Mouse (Mus musculus): ENCODE results near the gene Fam189a1. TPM values are rescaled to one million over a fixed set of nuclear protein-coding genes. Genes with fewer than 3 reads are reported as not detected.
A peak's percentile ranks its signal among the peaks of the same experiment; 100 is the strongest.

Gene Fam189a1
- polyA plus RNA-seq, 1 experiment from 2014 or later, result 0.65 TPM

GRCm38 (mm10) chr7:65064638-65065037, 91.7 kb downstream of the Fam189a1 start:
- no peaks in the 10 kb centered on the region for H3K27me3 ChIP-seq (ENCODE audit: control insufficient read depth, insufficient read depth, low read length)
- H3K36me3 ChIP-seq (ENCODE audit: control insufficient read depth, insufficient read depth, low read length), result no peaks in the 10 kb centered on the region
- WGBS, result 22% methylated on average over 5 of the region's 5 CpGs
- H3K4me1 ChIP-seq (ENCODE audit: control insufficient read depth, insufficient read depth, low read length), result no peaks in the 10 kb centered on the region
- ATAC-seq (ENCODE audit: low FRiP score, low TSS enrichment), result no peak
- no peak overlapping the region for H3K4me2 ChIP-seq (replicated peaks; ENCODE audit: low read depth, low read length)
- no peak overlapping the region for H3K9ac ChIP-seq (ENCODE audit: low read depth, low read length)
- no peaks in the 10 kb centered on the region for H3K9me3 ChIP-seq (ENCODE audit: control insufficient read depth, low read length)
- H3K4me3 ChIP-seq (ENCODE audit: low read length), result no peak overlapping the region
- H3K27ac ChIP-seq (ENCODE audit: low read depth, low read length), result no peak overlapping the region

DNA sequence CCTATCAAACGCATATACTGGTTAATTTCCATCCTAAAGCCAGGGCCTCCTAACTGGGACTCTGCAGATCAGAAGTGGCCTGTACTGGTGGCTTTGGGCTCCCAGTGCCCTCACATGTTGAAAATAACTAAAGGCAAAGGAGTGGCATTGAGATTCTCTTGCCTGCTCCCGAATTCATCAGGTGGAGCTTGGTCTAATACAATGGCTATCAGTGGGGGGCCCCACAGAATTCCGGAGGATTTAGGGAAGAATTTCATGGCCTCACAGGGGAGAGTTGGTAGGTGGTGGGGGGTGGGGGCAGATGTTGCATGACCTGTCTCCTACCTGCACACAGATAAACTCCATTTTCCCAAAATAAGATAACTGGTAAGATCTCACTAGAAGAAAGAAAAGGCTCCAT, 92.3 kb downstream of the Fam189a1 start:
- WGBS, result 34% methylated on average over 3 of the region's 3 CpGs
- H3K4me3 ChIP-seq (ENCODE audit: low read length), result no peak overlapping the region
- H3K4me1 ChIP-seq (ENCODE audit: control insufficient read depth, insufficient read depth, low read length), result no peaks in the 10 kb centered on the region
- ATAC-seq (ENCODE audit: low FRiP score, low TSS enrichment), result no peak
- H3K27ac ChIP-seq (ENCODE audit: low read depth, low read length), result no peak overlapping the region
- H3K36me3 ChIP-seq (ENCODE audit: control insufficient read depth, insufficient read depth, low read length), result no peaks in the 10 kb centered on the region
- H3K9ac ChIP-seq (ENCODE audit: low read depth, low read length), result no peak overlapping the region
- H3K27me3 ChIP-seq (ENCODE audit: control insufficient read depth, insufficient read depth, low read length), result no peaks in the 10 kb centered on the region
- H3K4me2 ChIP-seq (replicated peaks; ENCODE audit: low read depth, low read length), result no peak overlapping the region
- H3K9me3 ChIP-seq (ENCODE audit: control insufficient read depth, low read length), result no peaks in the 10 kb centered on the region

DNA sequence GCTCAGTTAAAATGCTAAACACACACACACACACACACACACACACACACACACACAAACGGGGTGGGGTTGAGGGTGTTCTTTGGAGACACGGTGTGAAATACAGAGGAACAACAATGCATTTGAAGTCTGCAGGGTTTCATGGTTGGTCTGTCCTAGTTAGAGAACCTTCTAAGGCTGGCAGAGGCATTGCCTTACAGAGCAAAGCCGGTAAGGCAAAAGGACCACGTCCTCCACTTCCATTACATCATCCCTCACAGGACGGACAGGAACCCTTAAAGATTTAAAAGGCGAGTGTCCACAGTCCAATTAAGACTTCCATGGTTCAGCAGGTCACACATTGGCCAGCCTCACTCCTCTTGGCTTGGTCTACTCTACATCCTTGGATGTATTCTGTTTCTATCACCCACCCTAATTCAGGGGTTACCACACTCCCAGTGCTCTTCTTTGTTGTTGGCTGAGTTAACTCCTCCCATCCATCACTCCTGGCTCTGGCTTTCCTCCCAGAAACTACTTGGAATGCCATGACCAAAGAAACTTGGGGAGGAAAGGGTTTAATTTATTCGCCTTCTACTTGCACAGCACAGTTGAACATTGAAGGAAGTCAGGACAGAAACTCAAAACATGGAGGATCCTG, 96.1 kb downstream of the Fam189a1 start:
- ATAC-seq (ENCODE audit: low FRiP score, low TSS enrichment), result peak; percentile 76; the same call in 1 of the 2 replicates

GRCm38 (mm10) chr7:65056864-65057263, 99.5 kb downstream of the Fam189a1 start:
- no peaks in the 10 kb centered on the region for H3K27me3 ChIP-seq (ENCODE audit: control insufficient read depth, insufficient read depth, low read length)
- WGBS, result 84% methylated on average over 6 of the region's 6 CpGs
- no peaks in the 10 kb centered on the region for H3K4me1 ChIP-seq (ENCODE audit: control insufficient read depth, insufficient read depth, low read length)
- no peak overlapping the region for H3K4me3 ChIP-seq (ENCODE audit: low read length)
- H3K27ac ChIP-seq (ENCODE audit: low read depth, low read length), result no peak overlapping the region
- H3K4me2 ChIP-seq (replicated peaks; ENCODE audit: low read depth, low read length), result no peak overlapping the region
- no peaks in the 10 kb centered on the region for H3K36me3 ChIP-seq (ENCODE audit: control insufficient read depth, insufficient read depth, low read length)
- H3K9me3 ChIP-seq (ENCODE audit: control insufficient read depth, low read length), result no peaks in the 10 kb centered on the region
- ATAC-seq (ENCODE audit: low FRiP score, low TSS enrichment), result no peak
- H3K9ac ChIP-seq (ENCODE audit: low read depth, low read length), result no peak overlapping the region

More for the DNA sequence above, 96.1 kb downstream of the Fam189a1 start:
- Histone ChIP-seq H3K36me3 (ENCODE audit: control insufficient read depth, insufficient read depth, low read length) (no peaks in the 10 kb centered on the region), H3K4me1 (ENCODE audit: control insufficient read depth, insufficient read depth, low read length) (no peaks in the 10 kb centered on the region), H3K27me3 (ENCODE audit: control insufficient read depth, insufficient read depth, low read length) (no peaks in the 10 kb centered on the region), H3K9me3 (ENCODE audit: control insufficient read depth, low read length) (no peaks in the 10 kb centered on the region), H3K4me3 (ENCODE audit: low read length) (no peak overlapping the region), H3K9ac (ENCODE audit: low read depth, low read length) (no peak overlapping the region), H3K4me2 (replicated peaks; ENCODE audit: low read depth, low read length) (no peak overlapping the region), H3K27ac (ENCODE audit: low read depth, low read length) (no peak overlapping the region)
- WGBS, result 75% methylated on average over 7 of the region's 7 CpGs

DNA sequence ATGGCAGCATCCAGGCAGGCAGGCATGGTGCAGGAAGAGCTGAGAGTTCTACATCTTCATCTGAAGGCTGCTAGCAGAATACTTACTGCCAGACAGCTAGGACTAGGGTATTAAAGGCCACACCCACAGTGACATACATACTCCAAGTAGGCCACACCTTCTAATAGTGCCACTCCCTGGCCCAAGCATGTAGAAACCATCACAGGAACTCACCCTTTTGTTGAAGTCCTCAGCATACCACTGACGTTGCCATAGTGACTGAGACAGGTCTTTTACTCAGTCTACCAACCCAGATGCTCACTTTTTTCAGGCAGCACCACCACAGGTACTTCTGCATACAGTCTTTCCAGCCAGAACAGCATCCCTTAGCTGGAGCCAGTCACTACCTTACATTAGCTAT, 104.4 kb downstream of the Fam189a1 start:
- ATAC-seq (ENCODE audit: low FRiP score, low TSS enrichment), result no peak
- Histone ChIP-seq H3K9ac (ENCODE audit: low read depth, low read length) (no peak overlapping the region), H3K27ac (ENCODE audit: low read depth, low read length) (no peak overlapping the region), H3K4me2 (replicated peaks; ENCODE audit: low read depth, low read length) (no peak overlapping the region), H3K9me3 (ENCODE audit: control insufficient read depth, low read length) (no peaks in the 10 kb centered on the region), H3K4me1 (ENCODE audit: control insufficient read depth, insufficient read depth, low read length) (no peaks in the 10 kb centered on the region), H3K27me3 (ENCODE audit: control insufficient read depth, insufficient read depth, low read length) (no peaks in the 10 kb centered on the region), H3K4me3 (ENCODE audit: low read length) (no peak overlapping the region), H3K36me3 (ENCODE audit: control insufficient read depth, insufficient read depth, low read length) (no peaks in the 10 kb centered on the region)
- WGBS, result 79% methylated on average over 1 of the region's 1 CpGs

DNA sequence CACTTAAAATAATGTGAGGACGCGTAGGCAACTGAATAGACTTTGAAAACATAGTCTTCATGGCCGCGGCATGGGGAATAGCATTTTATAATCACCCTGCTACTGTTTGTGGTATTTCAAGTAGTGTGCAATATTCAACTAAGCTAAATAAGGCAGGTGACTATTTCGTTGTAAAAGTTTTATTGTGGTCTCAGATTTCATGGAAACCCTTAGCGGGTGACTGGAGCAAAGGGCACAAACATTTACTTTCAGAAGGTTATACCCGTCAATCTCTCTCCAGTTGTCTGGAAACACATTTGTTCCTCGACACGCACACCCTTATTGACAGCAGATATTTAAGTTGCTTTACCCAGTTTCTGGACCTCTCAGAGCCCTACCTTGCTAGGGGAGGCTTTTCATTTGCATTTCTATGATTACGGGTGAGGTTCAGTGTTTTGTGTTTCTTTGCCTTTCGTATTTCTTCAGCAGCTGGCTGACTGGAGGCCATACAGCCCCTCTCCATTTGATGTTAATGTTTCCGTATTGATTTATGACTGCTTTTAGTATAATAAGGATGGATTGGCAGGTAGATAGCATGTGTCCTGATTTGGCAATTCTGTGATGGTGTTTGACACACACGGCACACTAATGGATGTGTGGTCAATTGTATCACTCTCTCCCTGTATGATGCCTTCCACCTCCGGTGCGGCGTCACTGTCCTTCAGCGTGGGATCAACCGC, 107.0 kb downstream of the Fam189a1 start:
- Histone ChIP-seq H3K9ac (ENCODE audit: low read depth, low read length) (no peak overlapping the region), H3K9me3 (ENCODE audit: control insufficient read depth, low read length) (no peaks in the 10 kb centered on the region), H3K4me3 (ENCODE audit: low read length) (no peak overlapping the region), H3K36me3 (ENCODE audit: control insufficient read depth, insufficient read depth, low read length) (no peaks in the 10 kb centered on the region), H3K27ac (ENCODE audit: low read depth, low read length) (no peak overlapping the region), H3K4me1 (ENCODE audit: control insufficient read depth, insufficient read depth, low read length) (no peaks in the 10 kb centered on the region), H3K27me3 (ENCODE audit: control insufficient read depth, insufficient read depth, low read length) (no peaks in the 10 kb centered on the region), H3K4me2 (replicated peaks; ENCODE audit: low read depth, low read length) (no peak overlapping the region)
- no peak for ATAC-seq (ENCODE audit: low FRiP score, low TSS enrichment)
- WGBS, result 80% methylated on average over 18 of the region's 18 CpGs

DNA sequence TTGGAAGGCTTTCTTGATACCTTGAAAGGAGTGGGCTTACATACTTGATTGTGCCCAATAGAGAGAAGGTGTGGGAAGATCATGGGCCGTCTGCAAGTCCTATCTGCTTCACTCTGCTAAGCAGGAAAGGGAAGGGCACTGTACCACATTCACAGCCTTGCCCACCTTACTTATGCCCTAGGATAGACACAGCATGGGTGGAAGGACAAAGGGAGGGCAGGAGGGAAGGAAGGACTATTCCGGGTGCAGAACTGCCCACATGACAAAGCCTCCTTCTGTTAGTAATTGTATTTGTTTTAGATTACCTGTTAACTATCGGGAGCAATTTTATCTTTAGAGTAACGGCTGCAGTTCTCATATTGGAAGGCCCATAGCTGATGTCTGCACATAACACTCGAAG, 108.7 kb downstream of the Fam189a1 start:
- H3K9ac ChIP-seq (ENCODE audit: low read depth, low read length), result no peak overlapping the region
- H3K4me2 ChIP-seq (replicated peaks; ENCODE audit: low read depth, low read length), result no peak overlapping the region
- no peak overlapping the region for H3K27ac ChIP-seq (ENCODE audit: low read depth, low read length)
- H3K36me3 ChIP-seq (ENCODE audit: control insufficient read depth, insufficient read depth, low read length), result no peaks in the 10 kb centered on the region
- H3K9me3 ChIP-seq (ENCODE audit: control insufficient read depth, low read length), result no peaks in the 10 kb centered on the region
- WGBS, result 68% methylated on average over 5 of the region's 5 CpGs
- H3K27me3 ChIP-seq (ENCODE audit: control insufficient read depth, insufficient read depth, low read length), result no peaks in the 10 kb centered on the region
- H3K4me1 ChIP-seq (ENCODE audit: control insufficient read depth, insufficient read depth, low read length), result no peaks in the 10 kb centered on the region
- no peak for ATAC-seq (ENCODE audit: low FRiP score, low TSS enrichment)
- no peak overlapping the region for H3K4me3 ChIP-seq (ENCODE audit: low read length)

- Histone ChIP-seq H3K4me1 (ENCODE audit: control insufficient read depth, insufficient read depth, low read length) (no peaks in the 10 kb centered on the region), H3K9ac (ENCODE audit: low read depth, low read length) (no peak overlapping the region), H3K27ac (ENCODE audit: low read depth, low read length) (no peak overlapping the region), H3K36me3 (ENCODE audit: control insufficient read depth, insufficient read depth, low read length) (no peaks in the 10 kb centered on the region), H3K4me2 (replicated peaks; ENCODE audit: low read depth, low read length) (no peak overlapping the region), H3K4me3 (ENCODE audit: low read length) (no peak overlapping the region), H3K27me3 (ENCODE audit: control insufficient read depth, insufficient read depth, low read length) (no peaks in the 10 kb centered on the region), H3K9me3 (ENCODE audit: control insufficient read depth, low read length) (no peaks in the 10 kb centered on the region)
- ATAC-seq (ENCODE audit: low FRiP score, low TSS enrichment), result no peak
- WGBS, result 44% methylated on average over 4 of the region's 4 CpGs
These were observed 109.7 kb downstream of the Fam189a1 start for GRCm38 (mm10) chr7:65046690-65047089.

- 73% methylated on average over 6 of the region's 6 CpGs for WGBS
These were observed 112.1 kb downstream of the Fam189a1 start for GRCm38 (mm10) chr7:65044280-65044679.

More at GRCm38 (mm10) chr7:65044280-65044679, 112.1 kb downstream of the Fam189a1 start:
- Histone ChIP-seq H3K27ac (ENCODE audit: low read depth, low read length) (no peak overlapping the region), H3K4me2 (replicated peaks; ENCODE audit: low read depth, low read length) (no peak overlapping the region), H3K9ac (ENCODE audit: low read depth, low read length) (no peak overlapping the region), H3K36me3 (ENCODE audit: control insufficient read depth, insufficient read depth, low read length) (no peaks in the 10 kb centered on the region), H3K27me3 (ENCODE audit: control insufficient read depth, insufficient read depth, low read length) (no peaks in the 10 kb centered on the region), H3K4me3 (ENCODE audit: low read length) (no peak overlapping the region), H3K9me3 (ENCODE audit: control insufficient read depth, low read length) (no peaks in the 10 kb centered on the region), H3K4me1 (ENCODE audit: control insufficient read depth, insufficient read depth, low read length) (no peaks in the 10 kb centered on the region)
- ATAC-seq (ENCODE audit: low FRiP score, low TSS enrichment), result no peak
